Mouse (Mus musculus): ENCODE results near the gene Pde6c.

DNA sequence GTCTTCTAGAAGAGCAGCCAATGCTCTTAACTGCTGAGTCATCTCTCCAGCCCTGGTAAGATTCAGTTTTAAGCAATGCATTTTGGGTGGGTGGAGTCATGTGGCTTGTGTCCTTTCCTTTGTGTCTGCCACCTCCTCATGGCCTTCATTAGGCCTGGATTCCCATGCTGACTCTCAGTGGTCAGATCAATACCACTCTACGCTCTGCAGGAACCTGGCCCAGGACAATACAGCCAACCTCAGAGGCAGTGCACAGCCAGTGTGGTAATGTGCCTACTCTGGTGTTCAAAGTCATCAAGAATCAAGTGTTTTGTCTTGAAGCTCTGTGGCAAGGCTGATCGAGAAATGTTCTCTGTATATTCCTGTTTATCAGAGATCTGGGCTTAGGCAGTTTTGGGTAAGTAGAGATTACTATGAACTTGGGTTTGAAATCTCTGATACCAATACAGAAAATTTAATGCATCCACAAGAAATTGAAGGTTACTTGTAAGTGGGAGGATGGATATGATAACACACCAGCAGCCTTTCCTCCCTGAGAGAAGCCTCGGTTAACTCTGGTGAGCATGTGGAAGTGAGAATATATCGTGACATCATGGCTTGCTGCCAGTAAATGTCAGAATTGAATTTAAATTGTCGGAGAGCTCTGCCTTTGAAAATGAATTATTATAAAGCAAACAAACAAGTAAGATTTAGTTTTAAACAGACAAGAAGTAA lies 54.2 kb downstream of the Pde6c start:
- TF ChIP-seq CTCF (IDR thresholded peaks at IDR 0.05; ENCODE audit: extremely low read depth, insufficient read depth, insufficient read length, insufficient replicate concordance) (no peak), POLR2A (IDR thresholded peaks at IDR 0.05; ENCODE audit: low read depth, low read length) (no peak)

All from spleen, adult 2 months (tissue).